Mouse (Mus musculus) G1E-ER4 (cell line): ENCODE measurements around the gene Gm9376. TPM values are rescaled to one million over a fixed set of nuclear protein-coding genes. Genes with fewer than 3 reads are reported as not detected.

Source experiments
- GATA1 ChIP-seq: IDR thresholded peaks from one replicate; pipeline ENCODE4 v1.8.0; 2012; ENCODE audit warnings: low read length, inconsistent platforms
- polyA plus RNA-seq: library from polyadenylated mRNA; stranded (reverse); fragments of >175 nt; gene quantifications from 2 replicates; pipeline ENCODE4 v1.2.3, GENCODE M21; 2012

Gene Gm9376
- polyA plus RNA-seq, 1 experiment, result not detected

DNA sequence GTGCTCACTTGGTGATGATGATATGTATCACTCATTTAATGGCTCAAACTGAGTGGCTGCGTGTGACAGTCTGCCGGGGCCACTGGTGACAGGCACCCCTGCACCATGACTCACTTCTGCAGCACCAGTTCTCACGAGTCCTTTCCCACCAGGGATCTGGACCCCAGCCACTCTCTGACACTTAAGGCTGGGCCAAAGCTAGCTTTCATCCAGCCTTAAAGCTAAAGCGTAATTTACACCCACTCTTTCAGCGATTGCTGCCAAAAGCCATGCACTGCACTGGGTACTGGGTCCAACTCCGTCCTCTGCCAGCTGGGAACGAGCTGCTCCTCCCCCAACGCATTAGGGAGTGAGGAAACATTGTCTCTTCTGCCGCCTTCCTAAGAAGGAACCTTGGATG, 50.5 kb downstream of the Gm9376 start:
- TF ChIP-seq GATA1, result no peak

Other genes starting within 250 kb of the Gm9376 start
- gene Dct, start 214.7 kb upstream of the Gm9376 start, polyA plus RNA-seq, result not detected in 2 replicates
- gene Tgds, start 134.2 kb upstream of the Gm9376 start, polyA plus RNA-seq, result 6.7 and 10.2 TPM in 2 replicates
- 13.2 and 13.3 TPM in 2 replicates for gene Gpr180, start 129.8 kb upstream of the Gm9376 start, polyA plus RNA-seq
- not detected in 2 replicates for gene Sox21, start 29.9 kb upstream of the Gm9376 start, polyA plus RNA-seq